Mouse (Mus musculus) midbrain, embryonic 16.5 days (tissue): Measurements from ENCODE around the gene Strada. TPM values are rescaled to one million over a fixed set of nuclear protein-coding genes. Genes with fewer than 3 reads are reported as not detected.

Source experiments
- ATAC-seq: fragments of 200-750 bp; cut with Nextera tagmentation; 2 replicates; pipeline ENCODE4 v1.8.0; 2017; ENCODE audit warnings: moderate TSS enrichment
- H3K27ac ChIP-seq: fragments of 300-500 bp; sonication (generic); 2 replicates; pipeline ENCODE4 v1.5.1; 2014; ENCODE audit warnings: mild to moderate bottlenecking, low read length, mixed read lengths
- H3K27me3 ChIP-seq: fragments of 300-500 bp; sonication (generic); 2 replicates; pipeline ENCODE4 v1.6.1; 2014; ENCODE audit warnings: low read depth, low read length, mixed read lengths; ENCODE audit not compliant: control insufficient read depth, insufficient read depth
- H3K36me3 ChIP-seq: fragments of 300-500 bp; sonication (generic); 2 replicates; pipeline ENCODE4 v1.6.1; 2014; ENCODE audit warnings: mild to moderate bottlenecking, low read length, moderate library complexity, mixed read lengths; ENCODE audit not compliant: control insufficient read depth, insufficient read depth
- H3K4me1 ChIP-seq: fragments of 300-500 bp; sonication (generic); 2 replicates; pipeline ENCODE4 v1.6.1; 2014; ENCODE audit warnings: mild to moderate bottlenecking, low read length, mixed read lengths; ENCODE audit not compliant: control insufficient read depth, insufficient read depth
- H3K4me2 ChIP-seq: fragments of 300-500 bp; sonication (generic); 2 replicates; pipeline ENCODE4 v1.6.1; 2014; ENCODE audit warnings: mild to moderate bottlenecking, low read length, mixed read lengths
- H3K4me3 ChIP-seq: fragments of 300-500 bp; sonication (generic); 2 replicates; pipeline ENCODE4 v1.5.1; 2014; ENCODE audit warnings: low read depth, mild to moderate bottlenecking, low read length, moderate library complexity, mixed read lengths
- H3K9ac ChIP-seq: fragments of 300-500 bp; sonication (generic); 2 replicates; pipeline ENCODE4 v1.6.1; 2014; ENCODE audit warnings: low read depth, low read length, mixed read lengths
- H3K9me3 ChIP-seq: fragments of 300-500 bp; sonication (generic); replicated peaks from 2 replicates; pipeline ENCODE4 v1.6.1; 2014; ENCODE audit warnings: mild to moderate bottlenecking, low read length, mixed read lengths; ENCODE audit not compliant: control insufficient read depth, poor library complexity, severe bottlenecking
- WGBS: fragments of 180-500 bp; shearing (Covaris S2); extraction: QIAGEN DNeasy Blood & Tissue Kit; methylation state at CpG from one replicate; pipeline ENCODE4 v1.1.7; 2014; 5-methylcytosine and 5-hydroxymethylcytosine counted together
- polyA plus RNA-seq: library from polyadenylated mRNA; unstranded; fragments of >200 nt; fragmentation: Nextera tagmentation; extraction: Ambion mirVana; gene quantifications from 2 replicates; pipeline ENCODE4 v1.2.1, GENCODE M21; 2015

Strada gene
- polyA plus RNA-seq, 1 experiment from 2014 or later = 25.1 TPM

DNA sequence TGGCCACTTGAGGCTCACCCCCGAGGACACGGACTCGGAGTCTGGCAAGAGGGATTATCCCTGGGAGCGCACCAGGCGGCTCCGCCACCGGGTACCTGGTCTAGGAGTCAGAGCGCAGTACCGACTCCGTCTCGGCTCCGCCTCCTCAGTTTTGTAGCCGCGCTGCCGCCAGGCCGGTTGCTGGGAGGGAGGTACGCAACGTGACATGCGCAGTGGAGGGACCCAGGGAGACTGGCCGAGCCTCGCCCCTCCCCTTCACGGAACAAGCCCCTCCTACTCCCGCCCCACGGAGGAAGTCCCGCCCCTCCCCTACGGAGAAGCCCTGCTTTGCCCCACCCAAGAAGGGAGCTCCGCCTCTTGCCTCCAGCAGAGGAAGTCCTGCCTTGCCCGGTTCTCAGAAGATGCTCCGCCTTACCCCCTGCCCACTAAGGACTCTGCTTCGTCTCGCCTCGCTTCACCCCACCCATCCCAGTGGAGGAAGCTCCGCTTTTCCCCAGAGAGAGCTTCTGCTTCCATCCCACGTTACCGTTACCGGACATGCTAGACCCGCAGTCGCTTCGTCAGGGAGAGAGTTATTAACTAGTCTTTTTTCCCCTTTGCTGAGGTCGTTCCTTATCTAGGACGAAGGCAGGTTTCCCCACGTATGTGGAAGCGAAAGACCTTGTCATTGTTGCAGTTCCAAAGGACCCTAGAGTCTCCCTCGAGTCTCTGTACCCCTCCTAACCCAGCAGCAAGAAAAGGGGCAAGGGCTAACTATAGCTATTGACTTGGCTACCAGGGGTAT, 8.4 kb downstream of the Strada start:
- H3K9me3 ChIP-seq = no peaks in the 10 kb centered on the region
- H3K36me3 ChIP-seq = peaks cover 11% of the 10 kb centered on the region
- H3K4me3 ChIP-seq = peak overlapping the region; percentile 77
- peak overlapping the region; percentile 85 for H3K27ac ChIP-seq
- WGBS = under 1% methylated on average over 44 of the region's 44 CpGs
- no peaks in the 10 kb centered on the region for H3K27me3 ChIP-seq
- peak overlapping the region; percentile 75 for H3K4me2 ChIP-seq
- peaks cover 10% of the 10 kb centered on the region for H3K4me1 ChIP-seq
- peak overlapping the region; percentile 83 for H3K9ac ChIP-seq
- peak; percentile 97 for ATAC-seq

DNA sequence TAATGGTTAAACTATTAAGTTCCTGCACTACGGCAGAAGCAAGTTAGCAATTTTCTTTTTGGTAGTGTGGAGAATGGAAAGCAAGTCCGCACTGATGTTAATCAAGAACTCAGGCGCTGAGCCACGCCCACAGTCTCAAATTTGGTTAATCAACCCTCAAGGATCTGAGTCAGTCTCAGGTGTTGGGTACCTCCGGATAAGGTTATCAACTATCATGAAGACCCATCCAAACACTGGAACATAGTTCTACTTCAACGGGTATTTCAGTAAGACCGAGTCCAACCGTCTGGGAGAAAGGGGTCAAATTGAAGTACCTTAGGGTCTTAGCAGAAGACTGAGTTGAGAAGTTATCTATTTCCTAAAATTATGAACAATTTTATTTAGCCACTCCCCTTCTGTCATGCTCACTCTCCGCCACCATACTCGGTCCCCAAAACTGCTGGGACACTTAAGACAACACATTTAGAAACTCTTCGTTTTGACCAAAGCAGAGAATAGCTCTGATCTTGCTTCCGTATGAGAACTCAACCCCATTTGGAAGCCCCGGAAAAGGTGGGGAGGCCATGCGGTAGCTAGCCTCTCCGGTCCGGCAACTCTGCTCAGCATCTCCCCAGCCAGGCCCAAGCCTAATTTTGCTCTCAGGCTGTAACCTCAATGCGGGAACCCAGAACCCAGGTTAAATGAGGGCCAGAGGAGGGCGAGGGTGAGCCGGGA, 9.2 kb downstream of the Strada start:
- peak overlapping the region; percentile 83 for H3K9ac ChIP-seq
- no peaks in the 10 kb centered on the region for H3K27me3 ChIP-seq
- peak overlapping the region; percentile 77 for H3K4me3 ChIP-seq
- WGBS = 12% methylated on average over 19 of the region's 19 CpGs
- H3K27ac ChIP-seq = peak overlapping the region; percentile 85
- peaks cover 8% of the 10 kb centered on the region for H3K36me3 ChIP-seq
- peaks cover 10% of the 10 kb centered on the region for H3K4me1 ChIP-seq
- ATAC-seq = peak; percentile 49; the same call in 1 of the 2 replicates
- no peaks in the 10 kb centered on the region for H3K9me3 ChIP-seq
- peak overlapping the region; percentile 75 for H3K4me2 ChIP-seq

DNA sequence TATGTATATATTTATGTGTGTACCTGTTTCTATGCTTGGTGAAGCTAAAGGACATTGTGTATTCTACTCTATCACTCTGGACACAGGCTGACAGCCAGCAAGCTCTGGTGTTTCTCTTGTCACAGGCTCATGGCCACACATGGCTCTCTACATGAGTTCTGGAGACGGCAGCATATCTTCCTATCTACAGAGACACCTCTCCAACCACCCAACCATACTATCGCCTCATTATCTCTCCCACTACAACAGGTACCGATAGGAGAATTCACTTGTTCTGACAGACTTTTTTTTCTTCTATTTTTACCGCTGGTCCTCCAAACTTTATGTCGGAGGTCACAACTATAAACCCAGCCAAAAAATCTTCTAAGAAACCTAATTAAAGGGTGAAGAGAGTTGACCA, 9.7 kb downstream of the Strada start:
- Histone ChIP-seq H3K36me3 (peaks cover 5% of the 10 kb centered on the region), H3K27ac (no peak overlapping the region), H3K9me3 (no peaks in the 10 kb centered on the region), H3K4me1 (peaks cover 10% of the 10 kb centered on the region), H3K9ac (no peak overlapping the region; the same call in 1 of the 2 replicates), H3K27me3 (no peaks in the 10 kb centered on the region), H3K4me2 (peak overlapping the region; percentile 75), H3K4me3 (no peak overlapping the region; the same call in 1 of the 2 replicates)
- ATAC-seq = no peak
- 93% methylated on average over 5 of the region's 5 CpGs for WGBS

DNA sequence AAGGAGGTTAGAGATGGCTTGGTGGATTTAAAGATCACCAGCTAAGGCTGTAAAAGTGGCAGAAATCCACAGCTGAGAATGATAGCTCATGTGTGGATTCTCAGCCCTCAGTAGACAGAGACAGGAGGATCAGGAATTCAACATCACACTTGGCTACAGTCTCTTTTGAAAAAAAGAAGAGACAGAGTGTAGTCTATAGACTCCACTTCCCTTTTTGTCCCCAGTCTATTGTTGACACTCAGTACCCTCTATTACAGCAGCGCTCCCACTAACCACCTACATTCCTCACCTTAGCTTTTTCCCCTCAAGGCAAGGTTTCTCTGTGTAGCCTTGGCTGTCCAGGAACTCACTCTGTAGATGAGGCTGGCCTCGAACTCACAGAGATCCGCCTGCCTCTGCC, 10.3 kb downstream of the Strada start:
- H3K27ac ChIP-seq = no peak overlapping the region
- 0 out of 2 replicates have a peak, but pooled peaks cover under 1% of the 10 kb centered on the region for H3K36me3 ChIP-seq
- no peaks in the 10 kb centered on the region for H3K27me3 ChIP-seq
- no peak for ATAC-seq
- H3K4me3 ChIP-seq = no peak overlapping the region
- H3K4me1 ChIP-seq = peaks cover 10% of the 10 kb centered on the region
- no peaks in the 10 kb centered on the region for H3K9me3 ChIP-seq
- no peak overlapping the region for H3K4me2 ChIP-seq
- H3K9ac ChIP-seq = no peak overlapping the region
- 97% methylated on average over 3 of the region's 3 CpGs for WGBS

DNA sequence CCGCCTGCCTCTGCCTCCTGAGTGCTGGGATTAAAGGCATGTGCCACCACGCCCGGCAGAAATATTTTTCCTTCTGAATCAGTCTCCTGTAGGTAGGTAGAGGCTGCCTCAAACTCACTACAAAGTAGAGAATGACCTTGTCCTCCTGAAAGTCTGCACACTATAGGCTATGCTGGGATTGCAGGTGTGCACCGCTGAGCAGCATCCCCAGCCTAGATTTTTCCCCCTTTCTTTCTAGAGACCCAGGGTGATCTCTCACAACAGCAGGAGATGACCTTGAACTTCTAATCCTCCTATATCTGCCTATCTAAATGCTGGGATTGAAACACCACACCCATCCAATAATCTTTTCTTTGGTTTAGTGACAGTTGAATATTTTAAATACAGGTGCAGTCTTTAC, 14.6 kb downstream of the Strada start:
- H3K4me1 ChIP-seq = peaks cover under 1% of the 10 kb centered on the region; the same call in 1 of the 2 replicates
- H3K36me3 ChIP-seq = no peaks in the 10 kb centered on the region
- no peak overlapping the region for H3K4me3 ChIP-seq
- 93% methylated on average over 4 of the region's 4 CpGs for WGBS
- no peaks in the 10 kb centered on the region for H3K9me3 ChIP-seq
- H3K9ac ChIP-seq = no peak overlapping the region
- no peak for ATAC-seq
- H3K27me3 ChIP-seq = no peaks in the 10 kb centered on the region
- no peak overlapping the region for H3K4me2 ChIP-seq
- no peak overlapping the region for H3K27ac ChIP-seq

DNA sequence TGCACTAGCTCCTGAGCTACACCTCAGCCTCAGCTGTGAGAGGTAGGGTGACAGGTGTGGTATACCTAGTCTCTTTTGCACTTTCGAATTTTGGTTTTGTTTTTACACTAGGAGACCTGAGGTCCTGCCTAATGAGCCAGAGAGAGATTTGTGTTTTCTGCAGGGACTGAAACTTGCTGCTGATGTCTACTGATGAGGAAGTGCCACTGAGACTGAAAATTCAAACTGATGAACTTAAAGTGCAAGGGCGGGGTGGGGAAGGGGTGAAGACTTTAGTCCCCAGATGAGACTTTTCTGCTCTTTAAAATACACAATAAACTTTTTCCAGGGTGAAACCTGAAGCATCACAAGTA, 21.5 kb downstream of the Strada start:
- WGBS = 95% methylated on average over 2 of the region's 2 CpGs

DNA sequence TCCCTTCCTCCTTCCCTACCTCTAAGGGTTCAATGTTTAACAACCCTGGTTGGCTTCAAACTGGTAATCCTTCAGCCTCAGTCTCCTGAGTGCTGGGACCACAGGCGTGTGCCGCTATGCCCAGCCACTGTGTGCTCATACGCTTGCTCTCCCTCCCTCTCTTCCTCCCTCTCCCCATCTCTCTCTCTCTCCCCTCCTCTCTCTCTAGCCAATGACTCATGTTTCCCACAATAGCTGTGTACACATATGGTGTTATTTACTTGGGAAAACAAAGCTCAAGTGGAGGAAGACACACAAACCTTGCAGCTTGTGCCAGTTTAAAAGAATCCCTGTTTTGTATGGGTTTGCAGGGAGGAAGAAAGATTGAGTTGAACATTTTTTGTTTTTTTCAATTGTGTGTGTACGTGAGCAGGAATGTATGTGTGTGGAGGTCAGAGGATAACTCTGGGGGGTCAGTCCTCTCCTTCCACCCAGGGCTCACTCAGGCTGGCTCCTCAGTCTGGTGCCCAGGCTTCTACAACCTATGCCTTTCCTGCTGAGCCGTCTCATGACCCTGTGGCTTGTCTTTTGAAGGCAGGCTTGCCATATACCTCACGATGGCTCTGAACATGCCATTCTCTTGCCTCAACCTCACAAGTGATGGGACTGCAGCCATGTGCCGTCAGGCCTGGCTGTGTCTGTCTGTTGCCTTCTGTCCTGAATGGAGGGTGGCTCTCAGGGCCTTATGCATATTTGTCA, 22.1 kb downstream of the Strada start:
- Histone ChIP-seq H3K4me3 (no peak overlapping the region), H3K9me3 (no peaks in the 10 kb centered on the region), H3K36me3 (no peaks in the 10 kb centered on the region; the same call in 1 of the 2 replicates), H3K4me2 (no peak overlapping the region), H3K27ac (no peak overlapping the region), H3K27me3 (no peaks in the 10 kb centered on the region), H3K4me1 (no peaks in the 10 kb centered on the region), H3K9ac (no peak overlapping the region)
- no peak for ATAC-seq
- 83% methylated on average over 7 of the region's 7 CpGs for WGBS

More for the DNA sequence above, 21.5 kb downstream of the Strada start:
- Histone ChIP-seq H3K9me3 (no peaks in the 10 kb centered on the region), H3K4me3 (no peak overlapping the region), H3K4me1 (no peaks in the 10 kb centered on the region), H3K27ac (no peak overlapping the region), H3K27me3 (no peaks in the 10 kb centered on the region), H3K4me2 (no peak overlapping the region), H3K36me3 (no peaks in the 10 kb centered on the region; the same call in 1 of the 2 replicates), H3K9ac (no peak overlapping the region)
- no peak for ATAC-seq

DNA sequence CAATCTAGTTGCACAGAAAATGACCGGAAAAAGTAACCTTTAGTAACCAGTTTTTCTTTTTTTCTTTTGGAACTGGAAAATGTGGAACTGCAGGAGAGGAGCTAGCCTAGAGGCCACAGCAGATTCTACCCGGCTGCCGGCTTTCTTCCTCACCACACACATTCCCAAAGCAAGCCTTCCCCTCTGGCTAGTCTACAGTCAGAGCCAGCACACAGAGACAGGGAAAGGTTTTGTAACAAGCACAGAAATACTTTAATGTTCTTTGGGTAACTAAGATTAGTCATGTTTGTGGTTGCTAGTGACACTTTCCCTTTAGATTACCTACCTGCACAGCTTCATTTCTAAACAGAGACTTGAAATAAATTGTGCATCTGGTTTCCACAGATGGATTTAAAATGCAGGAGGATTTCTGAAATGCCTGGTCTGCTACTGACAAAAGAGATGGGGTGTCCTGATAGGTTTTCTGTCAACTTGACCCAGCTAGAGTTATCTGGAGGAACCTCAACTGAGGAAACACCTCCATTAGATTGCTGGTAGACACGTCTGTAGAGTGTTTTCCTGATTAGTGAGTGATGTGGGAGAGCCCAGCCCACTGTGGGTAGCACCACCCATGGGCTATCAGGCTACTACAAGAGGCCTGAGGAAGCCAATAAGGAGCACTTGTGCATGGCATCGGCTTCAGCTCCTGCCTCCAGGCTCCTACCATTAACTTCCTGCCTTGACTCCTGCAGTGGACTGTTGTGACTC, 23.8 kb downstream of the Strada start:
- Histone ChIP-seq H3K4me1 (no peaks in the 10 kb centered on the region), H3K4me2 (no peak overlapping the region), H3K9ac (no peak overlapping the region), H3K4me3 (no peak overlapping the region), H3K27ac (no peak overlapping the region), H3K36me3 (peaks cover 3% of the 10 kb centered on the region), H3K9me3 (no peaks in the 10 kb centered on the region), H3K27me3 (no peaks in the 10 kb centered on the region)
- 81% methylated on average over 5 of the region's 5 CpGs for WGBS
- no peak for ATAC-seq
